Mouse (Mus musculus) embryo, embryonic 10 days (tissue): ENCODE results near the gene Drg1.
"Not testable (repeated sequence)": the region's sequence is repeated elsewhere in the genome, so short reads cannot be mapped to it uniquely, and the experiment has no call there.

Experiments
- DNase-seq: peaks from one replicate; pipeline ENCODE4 v3.0.0-alpha.2; 2015; ENCODE audit warnings: low spot score

Gene Drg1

GRCm38 (mm10) chr11:3166321-3166720 is 99.9 kb downstream of the Drg1 start:
- DNase-seq: not testable (repeated sequence)

GRCm38 (mm10) chr11:3165210-3165782 is 100.9 kb downstream of the Drg1 start:
- DNase-seq: peak; percentile 34

- not testable (repeated sequence) for DNase-seq
Observed at GRCm38 (mm10) chr11:3163661-3164060, 102.6 kb downstream of the Drg1 start.

GRCm38 (mm10) chr11:3163122-3163521 is 103.1 kb downstream of the Drg1 start:
- DNase-seq: peak; percentile 5

DNA sequence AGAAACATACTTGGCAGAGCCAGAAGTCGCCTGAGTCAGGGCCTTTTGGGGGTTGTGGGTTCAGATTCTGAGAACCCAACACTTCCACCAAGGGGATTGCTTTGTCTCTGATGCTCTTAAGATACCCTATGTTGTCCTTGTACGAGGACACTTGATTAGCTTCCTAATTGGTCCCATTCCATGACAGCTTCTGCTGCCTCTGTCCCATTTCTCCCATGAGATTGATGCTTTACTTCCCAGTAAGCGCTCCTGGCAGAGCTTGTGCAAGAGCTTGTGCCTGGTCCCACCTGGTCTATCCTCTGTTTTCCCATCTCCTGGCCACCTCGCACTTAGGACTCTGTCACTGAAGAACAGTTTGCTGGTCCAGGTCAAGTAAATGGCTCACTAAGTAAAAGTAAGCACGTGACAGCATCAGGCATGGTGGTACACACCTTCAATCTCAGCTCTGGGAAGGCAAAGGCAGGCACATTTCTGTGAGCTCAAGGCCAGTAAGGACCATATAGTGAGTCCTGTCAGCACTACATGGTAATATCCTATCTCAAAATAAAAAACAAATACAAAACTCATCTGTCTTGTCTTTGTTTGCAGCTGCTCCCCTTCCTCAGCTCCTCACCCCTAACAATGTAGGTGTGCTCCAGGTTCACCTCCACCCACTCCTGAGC is 103.8 kb downstream of the Drg1 start:
- DNase-seq: peak; percentile 25

- DNase-seq: peak; percentile 21
Observed at GRCm38 (mm10) chr11:3161370-3161769, 104.8 kb downstream of the Drg1 start.

- DNase-seq: not testable (repeated sequence)
Observed at GRCm38 (mm10) chr11:3158800-3159199, 107.4 kb downstream of the Drg1 start.

DNA sequence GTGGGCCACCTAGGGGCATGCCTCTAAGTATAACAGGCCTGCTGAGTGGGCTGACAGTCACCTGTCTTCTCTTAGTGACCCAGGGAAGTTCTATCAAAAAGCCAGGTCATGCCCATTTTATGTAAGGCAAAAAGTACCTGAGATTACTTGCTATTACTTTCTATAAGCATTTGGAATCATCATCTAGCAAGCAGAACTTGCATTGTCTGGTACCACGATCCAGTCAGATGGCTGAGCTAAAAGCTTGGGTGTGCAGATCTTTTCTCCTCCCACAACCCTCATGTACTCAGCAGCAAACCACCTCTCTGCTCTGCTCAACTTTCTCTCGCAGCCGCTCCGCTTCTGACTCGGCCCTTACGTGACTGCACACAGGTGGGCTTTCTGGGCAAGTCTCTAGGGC is 108.2 kb downstream of the Drg1 start:
- peak; percentile 10 for DNase-seq

DNA sequence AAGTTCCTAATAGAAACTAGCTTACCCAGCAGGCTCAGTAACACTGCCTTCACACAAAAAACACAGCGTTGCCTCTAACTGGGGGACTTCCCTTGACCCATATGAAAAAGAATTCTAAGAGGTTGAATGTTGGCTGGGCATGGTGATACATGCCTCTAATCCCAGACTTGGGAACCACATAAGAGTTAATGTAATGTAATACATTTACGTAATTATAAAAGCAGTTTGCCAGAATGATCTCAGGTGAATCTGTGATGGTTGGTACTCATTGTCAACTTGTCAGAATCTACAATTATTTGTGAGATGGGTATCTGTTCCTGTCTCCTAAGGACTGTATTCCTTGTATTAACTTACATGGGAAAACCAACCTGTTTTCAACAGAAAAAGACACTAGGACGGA is 109.2 kb downstream of the Drg1 start:
- DNase-seq: not testable (repeated sequence)

DNA sequence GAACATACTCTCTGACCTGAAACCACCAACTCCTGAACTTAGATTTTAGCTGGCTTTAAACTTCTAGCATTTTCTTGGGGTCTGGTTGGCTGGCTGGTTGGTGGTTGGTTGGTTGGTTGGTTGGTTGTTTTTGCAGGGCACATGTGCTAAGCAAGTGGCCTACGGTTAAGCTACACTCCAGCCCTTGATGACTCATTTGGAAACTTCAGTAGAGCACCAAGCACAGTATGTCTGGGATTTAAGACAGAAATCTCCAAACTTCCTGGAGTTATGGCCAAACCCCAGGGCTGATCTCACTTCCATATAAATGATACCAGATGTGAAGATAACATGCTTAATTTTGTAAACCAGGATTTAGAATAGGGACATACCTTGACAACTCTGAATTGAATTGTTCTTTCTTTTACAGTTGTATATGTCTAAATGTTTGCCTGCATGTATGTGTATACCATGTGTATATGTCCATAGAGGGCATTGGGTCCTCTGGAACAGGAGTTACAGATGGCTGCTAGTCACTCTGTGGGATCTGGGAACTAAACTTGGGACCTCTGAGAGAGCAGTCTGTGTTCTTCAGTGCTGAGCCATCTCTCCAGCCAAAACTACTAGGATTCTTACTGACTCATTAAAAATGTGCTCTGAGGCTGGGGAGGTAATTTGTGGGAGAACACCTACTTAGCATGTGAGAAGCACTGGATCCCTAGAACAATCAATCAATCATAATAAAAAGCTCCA is 112.4 kb downstream of the Drg1 start:
- peak; percentile 23 for DNase-seq

DNA sequence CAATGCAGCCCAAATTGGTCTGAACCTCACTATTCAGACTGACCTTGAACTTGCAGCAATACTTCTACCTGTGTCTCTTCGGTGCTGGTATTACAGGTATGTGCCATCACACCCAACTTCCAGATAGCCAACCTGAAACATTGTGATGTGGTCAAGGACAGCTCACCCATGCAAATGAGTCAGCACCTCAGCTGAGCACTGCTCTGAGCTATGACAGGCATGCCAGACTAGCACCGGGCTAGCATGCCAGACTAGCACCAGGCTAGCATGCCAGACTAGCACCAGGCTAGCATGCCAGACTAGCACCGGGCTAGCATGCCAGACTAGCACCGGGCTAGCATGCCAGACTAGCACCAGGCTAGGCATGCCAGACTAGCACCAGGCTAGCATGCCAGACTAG is 114.9 kb downstream of the Drg1 start:
- DNase-seq: not testable (repeated sequence)

DNA sequence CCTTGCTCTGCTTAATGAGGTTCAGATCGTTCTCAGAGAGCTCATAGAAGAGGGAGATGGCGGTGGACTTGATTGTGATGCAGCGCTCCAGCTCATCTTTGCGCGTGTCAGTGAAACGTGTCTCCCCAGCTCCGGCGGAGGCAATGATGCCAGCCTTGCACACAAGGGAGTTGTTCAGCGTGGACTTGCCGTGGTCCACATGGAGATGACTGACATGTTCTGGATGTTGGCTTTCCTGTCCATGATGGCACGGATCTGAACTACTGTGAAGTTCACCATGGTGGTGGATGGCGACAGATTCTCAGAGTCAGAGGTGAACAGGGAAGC is 115.6 kb downstream of the Drg1 start:
- DNase-seq: not testable (repeated sequence)

DNA sequence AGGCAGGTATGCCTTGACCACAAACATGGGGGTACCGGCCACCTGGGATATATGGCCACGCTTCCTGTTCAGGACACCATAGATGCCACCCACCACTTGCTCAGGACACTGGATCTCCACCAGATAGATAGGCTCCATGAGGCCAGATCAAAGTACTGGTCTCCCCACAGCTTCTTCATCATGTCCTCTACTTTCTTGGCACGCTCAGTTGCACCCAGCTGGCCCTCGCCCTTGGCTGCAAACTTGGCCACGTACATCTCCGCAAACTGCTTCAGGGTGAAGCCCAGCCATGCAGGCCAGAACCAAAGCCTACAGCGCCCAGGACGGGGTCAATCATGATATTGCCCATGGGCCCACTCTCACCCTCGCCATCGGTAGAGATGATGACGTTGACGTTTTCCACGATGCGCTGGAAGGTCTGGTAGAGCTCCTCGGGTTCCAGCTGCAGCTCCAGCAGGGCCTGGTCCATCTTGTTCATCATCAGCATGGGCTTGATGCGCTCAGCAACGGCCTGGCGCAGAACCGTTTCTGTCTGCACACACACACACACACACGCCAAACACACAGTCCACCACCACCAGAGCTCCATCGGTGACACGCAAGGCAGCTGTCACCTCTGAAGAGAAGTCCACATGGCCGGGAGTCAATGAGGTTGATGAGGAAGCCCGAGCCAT is 116.1 kb downstream of the Drg1 start:
- DNase-seq: not testable (repeated sequence)

GRCm38 (mm10) chr11:3149471-3149870 is 116.7 kb downstream of the Drg1 start:
- not testable (repeated sequence) for DNase-seq

- DNase-seq: not testable (repeated sequence)
Observed at GRCm38 (mm10) chr11:3146806-3147205, 119.4 kb downstream of the Drg1 start.

- not testable (repeated sequence) for DNase-seq
Observed at GRCm38 (mm10) chr11:3145359-3146165, 120.7 kb downstream of the Drg1 start.

- not testable (repeated sequence) for DNase-seq
Observed at GRCm38 (mm10) chr11:3143984-3144383, 122.2 kb downstream of the Drg1 start.

DNA sequence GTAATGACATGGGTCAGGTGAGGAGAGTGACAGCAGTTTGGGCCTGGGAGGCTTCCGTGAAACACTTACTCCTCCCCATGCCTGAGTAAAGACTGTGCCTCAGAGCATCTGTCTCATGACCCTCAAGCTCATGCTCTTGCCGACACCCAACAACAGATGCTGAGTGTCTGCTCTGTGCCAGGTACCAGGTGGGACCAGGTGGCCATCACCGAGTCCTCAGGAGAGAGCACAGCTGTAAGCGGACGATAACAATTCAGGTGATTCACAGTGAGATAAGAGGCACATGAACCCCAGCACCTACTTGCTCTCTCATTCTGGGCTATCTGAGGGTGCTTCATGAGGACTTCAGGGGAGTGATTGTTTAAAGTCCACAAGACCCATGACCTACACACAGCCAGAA is 123.8 kb downstream of the Drg1 start:
- not testable (repeated sequence) for DNase-seq

GRCm38 (mm10) chr11:3140967-3141535 is 125.2 kb downstream of the Drg1 start:
- DNase-seq: not testable (repeated sequence)

- not testable (repeated sequence) for DNase-seq
Observed at GRCm38 (mm10) chr11:3138323-3138722, 127.9 kb downstream of the Drg1 start.
